Mouse (Mus musculus) liver, postnatal 0 days (tissue): ENCODE data around the gene Pou5f1. TPM values are rescaled to one million over a fixed set of nuclear protein-coding genes. Genes with fewer than 3 reads are reported as not detected.
A peak's percentile ranks its signal among the peaks of the same experiment; 100 is the strongest.

ENCODE experiments used
- ATAC-seq: fragments of 200-750 bp; cut with Nextera tagmentation; 2 replicates; pipeline ENCODE4 v1.8.0; 2017; ENCODE audit warnings: mild to moderate bottlenecking, moderate library complexity
- DNase-seq: peaks from one replicate; pipeline ENCODE4 v3.0.0-alpha.2; 2016
- H3K27ac ChIP-seq: fragments of 300-500 bp; sonication (generic); 2 replicates; pipeline ENCODE4 v1.5.1; 2014; ENCODE audit warnings: antibody characterized with exemption, moderate library complexity, mild to moderate bottlenecking, low read depth
- H3K27me3 ChIP-seq: fragments of 300-500 bp; sonication (generic); 2 replicates; pipeline ENCODE4 v1.6.1; 2014; ENCODE audit warnings: low read length, control low read depth, mixed read lengths; ENCODE audit not compliant: insufficient read depth
- H3K36me3 ChIP-seq: fragments of 300-500 bp; sonication (generic); replicated peaks from 2 replicates; pipeline ENCODE4 v1.6.1; 2014; ENCODE audit warnings: mild to moderate bottlenecking, control low read depth, low read length, moderate library complexity, mixed read lengths; ENCODE audit not compliant: insufficient read depth
- H3K4me1 ChIP-seq: fragments of 300-500 bp; sonication (generic); 2 replicates; pipeline ENCODE4 v1.6.1; 2014; ENCODE audit warnings: antibody characterized with exemption, mild to moderate bottlenecking, control low read depth; ENCODE audit not compliant: insufficient read depth
- H3K4me2 ChIP-seq: fragments of 300-500 bp; sonication (generic); 2 replicates; pipeline ENCODE4 v1.6.1; 2014; ENCODE audit warnings: low read depth, mild to moderate bottlenecking, low read length, moderate library complexity, mixed read lengths
- H3K4me3 ChIP-seq: fragments of 300-500 bp; sonication (generic); 2 replicates; pipeline ENCODE4 v1.5.1; 2014; ENCODE audit warnings: low read depth, low read length
- H3K9ac ChIP-seq: fragments of 300-500 bp; sonication (generic); replicated peaks from 2 replicates; pipeline ENCODE4 v1.6.1; 2014; ENCODE audit warnings: mild to moderate bottlenecking, moderate library complexity
- H3K9me3 ChIP-seq: fragments of 300-500 bp; sonication (generic); 2 replicates; pipeline ENCODE4 v1.6.1; 2016; ENCODE audit warnings: mild to moderate bottlenecking, control low read depth, low read length, mixed read lengths
- CTCF ChIP-seq: sonication (generic); IDR thresholded peaks from 2 replicates; pipeline ENCODE4 v1.5.1; 2016; ENCODE audit warnings: antibody characterized with exemption, low read depth
- EP300 ChIP-seq: IDR thresholded peaks from 2 replicates; pipeline ENCODE4 v1.6.1; 2016; ENCODE audit warnings: antibody characterized with exemption, low read depth, mild to moderate bottlenecking
- WGBS: fragments of 180-500 bp; shearing (Covaris S2); extraction: QIAGEN DNeasy Blood & Tissue Kit; methylation state at CpG from one replicate; pipeline ENCODE4 v1.1.7; 2014; ENCODE audit not compliant: insufficient replicate concordance; 5-methylcytosine and 5-hydroxymethylcytosine counted together
- polyA plus RNA-seq: library from polyadenylated mRNA; unstranded; fragments of >200 nt; fragmentation: Nextera tagmentation; extraction: Ambion mirVana; gene quantifications from 2 replicates; pipeline ENCODE4 v1.2.1, GENCODE M21; 2015

Gene Pou5f1
- polyA plus RNA-seq, 1 experiment from 2014 or later, result not detected

DNA sequence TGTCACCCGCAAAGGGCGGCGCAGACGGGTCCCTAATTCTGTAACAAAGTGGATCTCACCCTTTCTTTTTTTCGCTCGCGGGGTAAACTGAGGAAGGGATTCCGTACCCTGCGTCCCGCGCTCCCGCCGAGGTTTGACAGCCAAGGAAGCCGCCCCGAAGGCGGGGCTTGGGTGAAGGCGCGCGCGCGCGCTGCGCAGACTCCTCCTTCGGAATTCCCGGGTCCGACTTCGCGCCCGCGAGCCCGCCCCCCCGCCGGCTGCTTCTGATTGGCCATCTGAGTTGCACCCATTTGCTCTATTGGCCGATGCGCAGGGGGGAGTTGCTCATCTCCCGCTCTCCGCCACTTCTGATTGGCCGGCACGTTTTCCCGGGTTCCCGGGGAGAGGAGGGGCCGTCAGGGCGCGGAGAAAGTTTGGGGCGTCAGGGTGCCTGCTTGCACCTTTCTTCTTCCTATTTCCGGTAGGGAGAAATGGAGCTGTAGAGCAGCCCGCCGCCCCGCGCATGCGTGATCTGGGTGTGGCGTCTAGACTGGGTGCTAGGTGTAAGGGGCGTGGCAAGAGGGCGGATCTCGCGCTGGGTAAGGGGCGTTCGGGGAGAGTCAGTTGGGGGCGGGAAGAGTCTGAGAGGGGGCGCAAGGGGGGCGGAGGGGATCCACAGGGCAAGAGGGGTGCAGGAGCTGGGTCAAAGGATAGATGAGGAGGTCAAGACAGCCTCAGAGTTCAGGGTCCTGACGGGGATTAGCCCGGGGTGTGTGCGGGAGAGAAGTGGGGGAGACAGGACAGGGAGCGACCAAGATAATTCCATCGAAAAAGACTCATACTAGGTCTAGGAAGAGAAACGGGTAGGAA, 11.1 kb downstream of the Pou5f1 start, which contains the start of the genes Tcf19 and Cchcr1:
Gene Tcf19, minus strand, starts transcription at position 173 of the 849 bp plus-strand sequence.
Gene Cchcr1, plus strand, starts transcription at position 449 of the 849 bp plus-strand sequence.
- peak; percentile 98 for DNase-seq
- under 1% methylated on average over 64 of the region's 67 CpGs for WGBS
- Histone ChIP-seq H3K9ac (peak within 1 kb of the TSS; percentile 72), H3K9me3 (no peaks in the 10 kb centered on the region), H3K4me3 (peak within 1 kb of the TSS; percentile 76), H3K4me2 (peak within 1 kb of the TSS; percentile 98), H3K27ac (peak within 1 kb of the TSS; percentile 66; the same call in 1 of the 2 replicates), H3K27me3 (no peaks in the 10 kb centered on the region), H3K4me1 (peaks cover 22% of the 10 kb centered on the region), H3K36me3 (peaks cover 20% of the 10 kb centered on the region)
- ATAC-seq, result peak; percentile 98
- TF ChIP-seq CTCF, result no peak
- TF ChIP-seq EP300, result peak; percentile 84

DNA sequence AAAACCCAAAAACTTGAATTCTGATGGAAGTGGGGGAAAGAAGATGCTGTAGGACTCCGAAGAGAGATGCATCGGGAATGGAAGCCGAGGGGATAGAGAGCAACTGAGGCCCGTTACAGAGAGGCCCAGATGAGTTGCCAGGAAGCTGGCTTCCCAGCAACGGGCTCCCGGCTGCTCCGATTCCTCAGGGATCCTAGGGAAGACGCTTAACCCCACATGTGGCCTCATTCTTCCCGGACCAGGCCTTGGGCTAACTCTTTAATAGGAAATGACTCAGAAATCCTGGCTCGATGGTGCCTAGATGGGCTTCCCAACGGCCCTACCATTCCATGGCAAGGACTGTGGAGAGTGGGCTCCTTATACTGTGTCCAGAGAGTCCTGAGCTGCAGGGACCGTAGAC, 11.7 kb downstream of the Pou5f1 start:
- DNase-seq (no peak), ATAC-seq (no peak)
- 17% methylated on average over 12 of the region's 12 CpGs for WGBS
- no peaks in the 10 kb centered on the region for H3K9me3 ChIP-seq
- H3K36me3 ChIP-seq, result peaks cover 17% of the 10 kb centered on the region
- H3K9ac ChIP-seq, result peak overlapping the region; percentile 72
- no peaks in the 10 kb centered on the region for H3K27me3 ChIP-seq
- TF ChIP-seq EP300, result no peak
- TF ChIP-seq CTCF, result no peak
- peak overlapping the region; percentile 98 for H3K4me2 ChIP-seq
- peak overlapping the region; percentile 66; the same call in 1 of the 2 replicates for H3K27ac ChIP-seq
- H3K4me3 ChIP-seq, result peak overlapping the region; percentile 76
- H3K4me1 ChIP-seq, result peaks cover 22% of the 10 kb centered on the region

DNA sequence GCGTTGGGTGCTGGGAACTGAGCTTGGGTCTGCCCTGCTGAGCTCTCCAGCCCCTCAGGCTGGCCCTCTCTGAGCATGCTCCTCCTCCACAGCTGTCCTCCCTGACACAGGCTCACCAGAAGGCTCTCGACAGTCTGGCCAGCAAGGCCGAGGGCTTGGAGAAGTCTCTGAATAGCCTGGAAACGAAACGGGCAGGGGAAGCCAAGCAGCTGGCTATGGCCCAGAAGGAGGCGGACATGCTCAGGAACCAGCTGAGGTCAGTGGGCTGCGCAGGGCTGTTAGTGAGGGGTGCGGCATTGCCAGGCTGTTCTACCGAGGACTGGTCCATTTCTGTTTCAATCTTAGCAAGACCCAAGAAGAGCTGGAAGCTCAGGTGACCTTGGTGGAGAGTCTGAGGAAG, 18.5 kb downstream of the Pou5f1 start:
- ATAC-seq (no peak), DNase-seq (no peak)
- Histone ChIP-seq H3K4me1 (no peaks in the 10 kb centered on the region), H3K27ac (no peak overlapping the region), H3K36me3 (peaks cover 13% of the 10 kb centered on the region; the same call in 1 of the 2 replicates), H3K9ac (no peak overlapping the region), H3K27me3 (no peaks in the 10 kb centered on the region), H3K9me3 (no peaks in the 10 kb centered on the region), H3K4me2 (no peak overlapping the region), H3K4me3 (no peak overlapping the region)
- TF ChIP-seq EP300 (no peak), CTCF (no peak)
- WGBS, result 91% methylated on average over 9 of the region's 9 CpGs

DNA sequence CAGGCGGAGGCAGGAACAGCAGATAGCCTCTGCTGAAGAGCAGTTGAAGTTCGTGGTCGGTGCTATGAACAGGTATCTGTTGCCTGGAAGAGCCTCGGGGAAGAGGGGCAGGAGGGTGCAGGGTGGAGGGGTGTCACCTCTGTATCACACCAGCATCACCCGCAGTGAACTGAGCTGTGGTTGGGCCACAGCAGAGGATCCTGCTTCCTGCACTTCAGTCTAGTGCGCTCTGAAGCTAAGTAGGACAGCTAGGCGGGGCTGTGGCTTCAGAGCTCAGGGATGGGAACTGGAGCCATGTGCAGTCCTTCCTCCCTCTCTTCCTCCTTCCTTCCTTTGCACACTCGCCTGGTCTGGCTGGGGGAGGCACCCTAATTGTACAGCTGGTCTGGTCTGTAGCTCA, 20.8 kb downstream of the Pou5f1 start:
- no peak for ATAC-seq
- Histone ChIP-seq H3K9me3 (no peaks in the 10 kb centered on the region), H3K27ac (no peak overlapping the region), H3K4me1 (no peaks in the 10 kb centered on the region), H3K4me3 (no peak overlapping the region), H3K27me3 (no peaks in the 10 kb centered on the region), H3K9ac (no peak overlapping the region), H3K36me3 (peaks cover 16% of the 10 kb centered on the region; the same call in 1 of the 2 replicates), H3K4me2 (no peak overlapping the region)
- TF ChIP-seq EP300 (no peak), CTCF (no peak)
- 47% methylated on average over 8 of the region's 8 CpGs for WGBS
- no peak for DNase-seq

DNA sequence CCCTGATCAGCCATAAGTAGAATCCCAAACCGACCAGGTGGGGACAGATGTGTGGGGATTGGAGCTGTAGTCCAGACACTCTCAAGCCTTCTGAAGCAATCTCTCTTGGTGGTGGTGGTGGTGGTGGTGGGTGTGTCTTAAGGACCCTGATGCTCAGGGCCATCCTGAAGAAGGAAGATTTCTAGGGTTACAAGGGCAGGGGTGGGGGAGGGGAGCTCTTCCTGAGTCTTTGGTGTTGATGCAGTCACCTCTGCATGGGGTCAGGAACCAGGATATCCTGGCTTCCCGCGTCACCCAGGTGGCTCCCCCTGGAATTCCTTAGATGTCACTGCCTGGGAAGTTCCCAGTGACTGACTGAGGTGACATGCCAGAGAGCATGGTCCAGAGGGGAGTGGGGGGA, 26.5 kb downstream of the Pou5f1 start:
- Histone ChIP-seq H3K36me3 (peaks cover 6% of the 10 kb centered on the region; the same call in 1 of the 2 replicates), H3K4me1 (no peaks in the 10 kb centered on the region), H3K4me2 (no peak overlapping the region), H3K4me3 (no peak overlapping the region), H3K27ac (no peak overlapping the region), H3K9ac (no peak overlapping the region), H3K9me3 (no peaks in the 10 kb centered on the region), H3K27me3 (no peaks in the 10 kb centered on the region)
- WGBS, result 8% methylated on average over 3 of the region's 3 CpGs
- no peak for TF ChIP-seq EP300
- no peak for TF ChIP-seq CTCF
- no peak for ATAC-seq
- DNase-seq, result no peak

DNA sequence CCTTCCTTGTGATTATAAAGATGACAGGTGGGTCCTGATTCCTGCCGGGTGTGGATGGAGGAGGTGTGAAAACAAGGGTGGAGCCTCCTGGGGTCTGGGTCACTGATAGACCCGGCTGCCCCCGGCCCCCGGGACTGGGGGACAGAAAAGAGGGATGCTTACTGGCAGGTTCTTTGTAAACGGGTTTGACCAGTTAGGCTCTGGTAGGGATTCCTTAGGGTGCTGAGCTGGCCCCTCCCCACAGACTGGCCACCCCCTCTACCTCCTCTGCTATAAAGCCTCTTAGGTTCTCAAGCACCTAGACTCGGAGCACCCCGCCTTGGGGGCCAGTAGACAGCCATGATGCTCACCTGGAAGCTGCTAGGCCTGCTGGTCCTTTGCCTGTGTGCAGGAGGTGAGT, 27.1 kb downstream of the Pou5f1 start, which contains the start of gene Psors1c2:
Gene Psors1c2, plus strand, starts transcription at position 301 of the 400 bp plus-strand sequence.
- Histone ChIP-seq H3K4me1 (no peaks in the 10 kb centered on the region), H3K36me3 (peaks cover 6% of the 10 kb centered on the region; the same call in 1 of the 2 replicates), H3K27me3 (no peaks in the 10 kb centered on the region), H3K4me3 (no peak within 1 kb of the TSS), H3K9ac (no peak within 1 kb of the TSS), H3K4me2 (no peak within 1 kb of the TSS), H3K27ac (no peak within 1 kb of the TSS), H3K9me3 (no peaks in the 10 kb centered on the region)
- DNase-seq (no peak), ATAC-seq (no peak)
- no peak for TF ChIP-seq EP300
- no peak for TF ChIP-seq CTCF
- 25% methylated on average over 7 of the region's 7 CpGs for WGBS
